Mouse (Mus musculus) left cerebral cortex, adult 9 months (tissue): ENCODE measurements around the gene Ubr7.

Source experiments
- DNase-seq, 2 experiments: peaks; one replicate each; pipeline ENCODE4 v3.0.0; 2022; ENCODE audit warnings: low spot score in 2 of 2

The Ubr7 gene

GRCm38 (mm10) chr12:102743036-102743588, 14.7 kb upstream of the Ubr7 start:
- DNase-seq, result peak in 1 of 2 experiments; percentile 43

- peak; percentile 73 to 90 for DNase-seq
Observed at GRCm38 (mm10) chr12:102743589-102744574, 13.9 kb upstream of the Ubr7 start, which contains the start of the genes Moap1 and Tmem251. TSS of gene Moap1 (minus strand) at chr12:102743661. TSS of gene Tmem251 (plus strand) at chr12:102743762.

GRCm38 (mm10) chr12:102744839-102745238, 12.9 kb upstream of the Ubr7 start:
- no peak for DNase-seq

GRCm38 (mm10) chr12:102748256-102748655, 9.5 kb upstream of the Ubr7 start:
- DNase-seq, result no peak

- DNase-seq, result no peak
Observed at GRCm38 (mm10) chr12:102756304-102756703, 1.5 kb upstream of the Ubr7 start.

GRCm38 (mm10) chr12:102757055-102757688, 595 bp upstream of the Ubr7 start:
- no peak for DNase-seq

GRCm38 (mm10) chr12:102758403-102758756, 613 bp downstream of the Ubr7 start, which contains the start of gene Gm20604:
TSS of gene Gm20604 (minus strand) at chr12:102758672.
- peak in 1 of 2 experiments; percentile 26 for DNase-seq

- DNase-seq, result no peak
Observed at GRCm38 (mm10) chr12:102758936-102759335, 1.2 kb downstream of the Ubr7 start.

GRCm38 (mm10) chr12:102761668-102762067, 3.9 kb downstream of the Ubr7 start:
- DNase-seq, result no peak

GRCm38 (mm10) chr12:102763696-102764095, 5.9 kb downstream of the Ubr7 start:
- no peak for DNase-seq

- no peak for DNase-seq
Observed at GRCm38 (mm10) chr12:102769000-102769399, 11.2 kb downstream of the Ubr7 start.

- no peak for DNase-seq
Observed at GRCm38 (mm10) chr12:102771601-102772000, 13.8 kb downstream of the Ubr7 start.

GRCm38 (mm10) chr12:102772676-102773075, 14.9 kb downstream of the Ubr7 start:
- no peak for DNase-seq

- DNase-seq, result no peak
Observed at GRCm38 (mm10) chr12:102776035-102776434, 18.3 kb downstream of the Ubr7 start.

- DNase-seq, result no peak
Observed at GRCm38 (mm10) chr12:102778151-102778550, 20.4 kb downstream of the Ubr7 start.

- DNase-seq, result no peak
Observed at GRCm38 (mm10) chr12:102779452-102779851, 21.7 kb downstream of the Ubr7 start.

GRCm38 (mm10) chr12:102782841-102783240, 25.1 kb downstream of the Ubr7 start:
- no peak for DNase-seq

GRCm38 (mm10) chr12:102784899-102785592, 27.3 kb downstream of the Ubr7 start:
- DNase-seq, result no peak

GRCm38 (mm10) chr12:102785593-102785985, 27.8 kb downstream of the Ubr7 start:
- DNase-seq, result no peak

- no peak for DNase-seq
Observed at GRCm38 (mm10) chr12:102787927-102788326, 30.2 kb downstream of the Ubr7 start.

- no peak for DNase-seq
Observed at GRCm38 (mm10) chr12:102799528-102799927, 41.8 kb downstream of the Ubr7 start.

- no peak for DNase-seq
Observed at GRCm38 (mm10) chr12:102814858-102815257, 57.1 kb downstream of the Ubr7 start.
